Mouse (Mus musculus): ENCODE results near the gene Bbof1. TPM values are rescaled to one million over a fixed set of nuclear protein-coding genes. Genes with fewer than 3 reads are reported as not detected.

The Bbof1 gene
- total RNA-seq, 2 experiments from 2014 or later = 6.8 to 8.3 TPM

GRCm38 (mm10) chr12:84450718-84451646 lies 42.1 kb downstream of the Bbof1 start, which contains the start of the genes Aldh6a1 and Lin52:
Aldh6a1 (minus strand) TSS chr12:84451004.
Lin52 (plus strand) TSS chr12:84451422.
- intact Hi-C loops (cut with DNase I) = no loop called here
- peak; percentile 96 to 100 for DNase-seq (ENCODE audit: low spot score in 2 of 2)

GRCm38 (mm10) chr12:84451801-84452200 lies 42.9 kb downstream of the Bbof1 start:
- peak in 1 of 2 experiments; percentile 12 for DNase-seq (ENCODE audit: low spot score in 2 of 2)
- intact Hi-C loops (cut with DNase I) = no loop called here

GRCm38 (mm10) chr12:84456911-84457310 lies 48.0 kb downstream of the Bbof1 start:
- DNase-seq (ENCODE audit: low spot score in 2 of 2) = no peak
- intact Hi-C loops (cut with DNase I) = no loop called here

- intact Hi-C loops (cut with DNase I) = no loop called here
Measured at GRCm38 (mm10) chr12:84459845-84460244, 51.0 kb downstream of the Bbof1 start.

GRCm38 (mm10) chr12:84461416-84461815 lies 52.5 kb downstream of the Bbof1 start:
- intact Hi-C loops (cut with DNase I) = no loop called here
- no peak for DNase-seq (ENCODE audit: low spot score in 2 of 2)

More at GRCm38 (mm10) chr12:84459845-84460244, 51.0 kb downstream of the Bbof1 start:
- DNase-seq (ENCODE audit: low spot score in 2 of 2) = no peak

- no peak for DNase-seq (ENCODE audit: low spot score in 2 of 2)
- intact Hi-C loops (cut with DNase I) = no loop called here
Measured at GRCm38 (mm10) chr12:84462856-84463255, 54.0 kb downstream of the Bbof1 start.

GRCm38 (mm10) chr12:84468701-84469100 lies 59.8 kb downstream of the Bbof1 start:
- DNase-seq (ENCODE audit: low spot score in 2 of 2) = peak; percentile 52 to 67
- intact Hi-C loops (cut with DNase I) = loop anchor here (1.0 kb wide), 1 partner anchor 121 kb away; no protein-coding TSS in a partner anchor

GRCm38 (mm10) chr12:84478937-84479336 lies 70.1 kb downstream of the Bbof1 start:
- intact Hi-C loops (cut with DNase I) = no loop called here
- DNase-seq (ENCODE audit: low spot score in 2 of 2) = no peak

- intact Hi-C loops (cut with DNase I) = no loop called here
- no peak for DNase-seq (ENCODE audit: low spot score in 2 of 2)
Measured at GRCm38 (mm10) chr12:84481251-84481650, 72.4 kb downstream of the Bbof1 start.

GRCm38 (mm10) chr12:84482778-84483585 lies 74.1 kb downstream of the Bbof1 start:
- intact Hi-C loops (cut with DNase I) = no loop called here
- no peak for DNase-seq (ENCODE audit: low spot score in 2 of 2)

GRCm38 (mm10) chr12:84487324-84488056 lies 78.6 kb downstream of the Bbof1 start:
- DNase-seq (ENCODE audit: low spot score in 2 of 2) = no peak
- intact Hi-C loops (cut with DNase I) = no loop called here

Other genes starting within 250 kb of the Bbof1 start
- gene Elmsan1, start 190.2 kb upstream of the Bbof1 start, total RNA-seq (2021) = 10 to 100 TPM; 12.6 to 18.6 TPM
- gene Ptgr2, start 123.8 kb upstream of the Bbof1 start, total RNA-seq (2021) = 10 to 100 TPM; 32.3 to 35.2 TPM
- gene Zfp410, start 92.2 kb upstream of the Bbof1 start, total RNA-seq (2021) = 10 to 100 TPM; 35.4 to 35.8 TPM
- 10 to 100 TPM; 22.7 to 23.8 TPM for gene Coq6, start 47.4 kb upstream of the Bbof1 start, total RNA-seq (2021)
- gene Fam161b, start 47.2 kb upstream of the Bbof1 start, total RNA-seq (2021) = 10 to 100 TPM; 11.8 to 12.4 TPM
- gene Entpd5, start within 50 bp of the Bbof1 start, total RNA-seq (2021) = 10 to 100 TPM; 21.6 to 23.6 TPM
- gene Rnf113a2, start 8.1 kb downstream of the Bbof1 start, total RNA-seq (2021) = 10 to 100 TPM; 10.8 to 13.7 TPM
- gene Aldh6a1, start 41.9 kb downstream of the Bbof1 start, total RNA-seq (2021) = 10 to 100 TPM; 35.3 to 39.5 TPM
- gene Lin52, start 42.4 kb downstream of the Bbof1 start, total RNA-seq (2021) = 10 to 100 TPM; 18.9 to 20.3 TPM
- under 1 TPM; 0.17 to 0.24 TPM for gene Vsx2, start 160.7 kb downstream of the Bbof1 start, total RNA-seq (2021)
- 10 to 100 TPM; 10.4 to 11.9 TPM for gene Abcd4, start 208.3 kb downstream of the Bbof1 start, total RNA-seq (2021)
- gene Vrtn, start 231.9 kb downstream of the Bbof1 start, total RNA-seq (2021) = not detected

Measured in left cerebral cortex, postnatal 14 days (tissue).